Mouse (Mus musculus): ENCODE results near the gene Fam167b. TPM values are rescaled to one million over a fixed set of nuclear protein-coding genes. Genes with fewer than 3 reads are reported as not detected.

Fam167b gene
- not detected for polyA plus RNA-seq (2017; shearing (Covaris generic))

GRCm38 (mm10) chr4:129578466-129578865 is at the start of gene Fam167b:
Fam167b (minus strand) TSS chr4:129578549.

GRCm38 (mm10) chr4:129623681-129624091 is 45.3 kb upstream of the Fam167b start, which contains the start of gene Ccdc28b:
Ccdc28b (minus strand) TSS chr4:129623947.

GRCm38 (mm10) chr4:129618786-129619691 is 40.7 kb upstream of the Fam167b start, which contains the start of gene Iqcc:
Iqcc (minus strand) TSS chr4:129619099.

GRCm38 (mm10) chr4:129614093-129614492 is 35.7 kb upstream of the Fam167b start, which contains the start of gene Dcdc2b:
Dcdc2b (minus strand) TSS chr4:129614257.

GRCm38 (mm10) chr4:129600233-129601158 is 22.1 kb upstream of the Fam167b start, which contains the start of the genes Eif3i and Tmem234:
Eif3i (minus strand) TSS chr4:129600648.
Tmem234 (plus strand) TSS chr4:129600668.

GRCm38 (mm10) chr4:129573430-129573829 is 4.9 kb downstream of the Fam167b start, which contains the start of gene Lck:
Lck (minus strand) TSS chr4:129573641.

GRCm38 (mm10) chr4:129542592-129543141 is 35.7 kb downstream of the Fam167b start, which contains the start of gene Hdac1:
Hdac1 (minus strand) TSS chr4:129542713.

Other genes starting within 250 kb of the Fam167b start
- gene Rbbp4, start 243.2 kb downstream of the Fam167b start, polyA plus RNA-seq (2017; shearing (Covaris generic)) = 255 TPM
- gene Zbtb8os, start 242.9 kb downstream of the Fam167b start, polyA plus RNA-seq (2017; shearing (Covaris generic)) = 29.9 TPM
- 4.0 TPM for gene Zbtb8a, start 200.4 kb downstream of the Fam167b start, polyA plus RNA-seq (2017; shearing (Covaris generic))
- not detected for gene Zbtb8b, start 137.7 kb downstream of the Fam167b start, polyA plus RNA-seq (2017; shearing (Covaris generic))
- gene Bsdc1, start 117.0 kb downstream of the Fam167b start, polyA plus RNA-seq (2017; shearing (Covaris generic)) = 83.6 TPM
- gene Tssk3, start 87.5 kb downstream of the Fam167b start, polyA plus RNA-seq (2017; shearing (Covaris generic)) = not detected
- not detected for gene Fam229a, start 87.4 kb downstream of the Fam167b start, polyA plus RNA-seq (2017; shearing (Covaris generic))
- gene Marcksl1, start 65.0 kb downstream of the Fam167b start, polyA plus RNA-seq (2017; shearing (Covaris generic)) = 39.8 TPM
- gene Hdac1, start 35.8 kb downstream of the Fam167b start, polyA plus RNA-seq (2017; shearing (Covaris generic)) = 159 TPM
- 1,404 TPM for gene Lck, start 4.9 kb downstream of the Fam167b start, polyA plus RNA-seq (2017; shearing (Covaris generic))
- 188 TPM for gene Eif3i, start 22.1 kb upstream of the Fam167b start, polyA plus RNA-seq (2017; shearing (Covaris generic))
- 158 TPM for gene Tmem234, start 22.1 kb upstream of the Fam167b start, polyA plus RNA-seq (2017; shearing (Covaris generic))
- 1.2 TPM for gene Dcdc2b, start 35.7 kb upstream of the Fam167b start, polyA plus RNA-seq (2017; shearing (Covaris generic))
- 22.2 TPM for gene Iqcc, start 40.5 kb upstream of the Fam167b start, polyA plus RNA-seq (2017; shearing (Covaris generic))
- gene Ccdc28b, start 45.4 kb upstream of the Fam167b start, polyA plus RNA-seq (2017; shearing (Covaris generic)) = 15.7 TPM
- gene Txlna, start 62.5 kb upstream of the Fam167b start, polyA plus RNA-seq (2017; shearing (Covaris generic)) = 70.1 TPM
- 24.0 TPM for gene Kpna6, start 94.2 kb upstream of the Fam167b start, polyA plus RNA-seq (2017; shearing (Covaris generic))
- 12.6 TPM for gene Tmem39b, start 118.3 kb upstream of the Fam167b start, polyA plus RNA-seq (2017; shearing (Covaris generic))
- 152 TPM for gene Khdrbs1, start 163.8 kb upstream of the Fam167b start, polyA plus RNA-seq (2017; shearing (Covaris generic))
- 770 TPM for gene Ptp4a2, start 232.7 kb upstream of the Fam167b start, polyA plus RNA-seq (2017; shearing (Covaris generic))